10 mouse cellular contexts compared by ENCODE assay signal in the genomic region with DNA sequence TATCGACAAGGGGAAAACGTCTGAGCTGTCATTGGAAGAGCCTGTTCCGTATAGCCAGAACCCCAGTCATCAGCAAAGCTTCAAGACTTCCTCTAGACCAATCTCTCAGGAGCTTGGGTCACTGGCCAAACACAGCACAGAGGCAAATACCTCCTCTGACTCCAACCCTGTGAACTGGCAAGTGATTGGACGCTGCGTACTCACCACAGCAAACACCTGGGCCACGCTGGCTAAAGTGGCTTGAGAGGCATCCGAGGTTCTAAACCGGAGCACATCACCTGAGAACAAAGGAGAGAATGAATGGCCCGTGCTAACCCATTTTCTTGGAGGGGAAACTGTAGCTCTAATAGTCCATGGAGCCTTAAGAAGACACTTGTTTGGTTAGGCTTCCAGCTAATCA. TPM values are rescaled to one million over a fixed set of nuclear protein-coding genes. Genes with fewer than 3 reads are reported as not detected.
DNase-seq lines count a peak whose midpoint lies in the region; ATAC-seq and TF ChIP-seq lines count a peak whose summit lies in the region.
"Had no signal": no experiment of that assay in that cellular context is flagged by ENCODE, and none has a peak within 500 bp of the region (broad histone marks: within the 10 kb centered on the region; RNA-seq: fewer than 3 reads in every experiment).

No protein-coding gene starts in this region.

- no peak for TF ChIP-seq CTCF in kidney, postnatal 0 days (IDR thresholded peaks at IDR 0.05; ENCODE audit: low read depth)

- no peaks in the 10 kb centered on the region for H3K27me3 ChIP-seq in erythroblast, embryonic 14.5 days (ENCODE audit: control insufficient read depth)
- no peaks in the 10 kb centered on the region for H3K27me3 ChIP-seq in kidney, postnatal 0 days (ENCODE audit: insufficient read depth, low read length)
- no peaks in the 10 kb centered on the region for H3K27me3 ChIP-seq in forebrain, embryonic 14.5 days (replicated peaks; ENCODE audit: control insufficient read depth, insufficient read depth, low read length)
- no peaks in the 10 kb centered on the region for H3K27me3 ChIP-seq in liver, embryonic 16.5 days (ENCODE audit: control insufficient read depth, insufficient read depth, low read depth, low read length)

- H3K4me3 ChIP-seq in erythroblast, embryonic 14.5 days (replicated peaks), result peak overlapping the region; percentile 83
- H3K4me3 ChIP-seq in kidney, postnatal 0 days (replicated peaks; ENCODE audit: low read depth, low read length), result no peak overlapping the region
- no peak overlapping the region for H3K4me3 ChIP-seq in forebrain, embryonic 14.5 days (ENCODE audit: low read depth, low read length)
- no peak overlapping the region for H3K4me3 ChIP-seq in liver, embryonic 16.5 days (ENCODE audit: low read depth, low read length)

- no peaks in the 10 kb centered on the region for H3K9me3 ChIP-seq in erythroblast, embryonic 14.5 days (ENCODE audit: control insufficient read depth, low read length)
- no peaks in the 10 kb centered on the region for H3K9me3 ChIP-seq in kidney, postnatal 0 days (replicated peaks; ENCODE audit: low read length)
- H3K9me3 ChIP-seq in forebrain, embryonic 14.5 days (replicated peaks; ENCODE audit: control insufficient read depth, low read length), result no peaks in the 10 kb centered on the region
- H3K9me3 ChIP-seq in liver, embryonic 16.5 days (replicated peaks; ENCODE audit: control insufficient read depth, low read length), result no peaks in the 10 kb centered on the region

- DNase-seq in kidney, postnatal 0 days (ENCODE audit: low spot score), result no peak
- DNase-seq in kidney, postnatal 36 days, result no peak
- DNase-seq in forebrain, embryonic 14.5 days (ENCODE audit: low spot score), result no peak
- no peak for DNase-seq in urinary bladder, postnatal 36 days (ENCODE audit: low spot score in 2 of 2)

- no peak overlapping the region for H3K27ac ChIP-seq in kidney, postnatal 0 days
- no peak overlapping the region for H3K27ac ChIP-seq in forebrain, embryonic 14.5 days (ENCODE audit: low read depth, low read length)
- H3K27ac ChIP-seq in liver, embryonic 16.5 days (ENCODE audit: low read length), result no peak overlapping the region
- H3K27ac ChIP-seq: layer of hippocampus, adult 2 months had no signal

- H3K4me1 ChIP-seq in erythroblast, embryonic 14.5 days (ENCODE audit: control insufficient read depth), result peaks cover 31% of the 10 kb centered on the region
- peaks cover 9% of the 10 kb centered on the region for H3K4me1 ChIP-seq in kidney, postnatal 0 days (replicated peaks; ENCODE audit: insufficient read depth, low read length)
- H3K4me1 ChIP-seq in forebrain, embryonic 14.5 days (ENCODE audit: control insufficient read depth, insufficient read depth, low read length), result peaks cover 9% of the 10 kb centered on the region; the same call in 1 of the 2 replicates
- peaks cover 11% of the 10 kb centered on the region for H3K4me1 ChIP-seq in liver, embryonic 16.5 days (ENCODE audit: control insufficient read depth, low read depth, low read length)

- peak overlapping the region; percentile 90; the same call in 1 of the 2 replicates for H3K4me2 ChIP-seq in kidney, postnatal 0 days (ENCODE audit: low read length)
- peak overlapping the region; percentile 81 for H3K4me2 ChIP-seq in forebrain, embryonic 14.5 days (ENCODE audit: low read length)
- 0 out of 2 replicates have a peak overlapping the region, but pooled peaks have one; percentile 94 for H3K4me2 ChIP-seq in liver, embryonic 16.5 days (ENCODE audit: low read depth, low read length)

- WGBS in kidney, postnatal 0 days, result 91% methylated on average over 9 of the region's 9 CpGs
- WGBS in forebrain, embryonic 14.5 days, result 93% methylated on average over 9 of the region's 9 CpGs
- 87% methylated on average over 9 of the region's 9 CpGs for WGBS in liver, embryonic 16.5 days (ENCODE audit: insufficient replicate concordance)

- H3K36me3 ChIP-seq in erythroblast, embryonic 14.5 days (ENCODE audit: control insufficient read depth), result peaks cover 29% of the 10 kb centered on the region
- H3K36me3 ChIP-seq in kidney, postnatal 0 days (ENCODE audit: insufficient read depth, low read length), result 0 out of 2 replicates have a peak, but pooled peaks cover 9% of the 10 kb centered on the region
- H3K36me3 ChIP-seq in forebrain, embryonic 14.5 days (ENCODE audit: control insufficient read depth, insufficient read depth, low read length), result peaks cover 12% of the 10 kb centered on the region
- H3K36me3 ChIP-seq in liver, embryonic 16.5 days (ENCODE audit: control insufficient read depth, insufficient read depth), result no peaks in the 10 kb centered on the region

- no peak for ATAC-seq in erythroblast, adult 5-6 weeks (replicated peaks; ENCODE audit: low FRiP score, poor library complexity, severe bottlenecking)
- no peak for ATAC-seq in kidney, postnatal 0 days (replicated peaks; ENCODE audit: low FRiP score, low read depth)
- ATAC-seq in forebrain, embryonic 14.5 days, result no peak
- no peak for ATAC-seq in liver, embryonic 16.5 days (ENCODE audit: low read depth)
- no peak for ATAC-seq in frontal cortex, adult (ENCODE audit: low TSS enrichment)

- H3K9ac ChIP-seq in kidney, postnatal 0 days (ENCODE audit: low read depth, low read length), result no peak overlapping the region
- H3K9ac ChIP-seq in forebrain, embryonic 14.5 days (ENCODE audit: low read length), result no peak overlapping the region
- no peak overlapping the region for H3K9ac ChIP-seq in liver, embryonic 16.5 days (ENCODE audit: low read depth, low read length)

RNA-seq across cellular contexts. Expression of a gene that starts 1.9 kb away (rescaled TPM):
- polyA plus RNA-seq in erythroblast, embryonic 14.5 days (2012), result 0.36 and 0.61 TPM in 2 replicates
- total RNA-seq in erythroblast, adult 5-6 weeks (2015; ENCODE audit: low replicate concordance), result 4.4 and 5.4 TPM in 2 replicates
- 3.2 and 3.8 TPM in 2 replicates for total RNA-seq in erythroblast, adult 5-6 weeks (2017; ENCODE audit: low replicate concordance)
- polyA plus RNA-seq in kidney, postnatal 0 days (2015; fragmentation: Nextera tagmentation; extraction: Ambion mirVana), result 13.7 and 13.8 TPM in 2 replicates
- polyA plus RNA-seq in forebrain, embryonic 14.5 days (2014; fragmentation: Nextera tagmentation; extraction: Ambion mirVana), result 15.8 and 18.1 TPM in 2 replicates
- polyA plus RNA-seq in liver, embryonic 16.5 days (2015; fragmentation: Nextera tagmentation; extraction: Ambion mirVana), result 5.7 and 6.0 TPM in 2 replicates

RNA-seq across cellular contexts. Expression of a gene that starts 37.5 kb away (rescaled TPM):
- not detected in 2 replicates for polyA plus RNA-seq in erythroblast, embryonic 14.5 days (2012)
- not detected in 2 replicates for total RNA-seq in erythroblast, adult 5-6 weeks (2015; ENCODE audit: low replicate concordance)
- 0.14 TPM in 1 of 2 replicates, not detected in the other for total RNA-seq in erythroblast, adult 5-6 weeks (2017; ENCODE audit: low replicate concordance)
- 73.7 and 88.5 TPM in 2 replicates for polyA plus RNA-seq in kidney, postnatal 0 days (2015; fragmentation: Nextera tagmentation; extraction: Ambion mirVana)
- polyA plus RNA-seq in forebrain, embryonic 14.5 days (2014; fragmentation: Nextera tagmentation; extraction: Ambion mirVana), result 1.4 and 2.3 TPM in 2 replicates
- 0.51 TPM in 2 replicates for polyA plus RNA-seq in liver, embryonic 16.5 days (2015; fragmentation: Nextera tagmentation; extraction: Ambion mirVana)
- total RNA-seq: common myeloid progenitor, adult 5-6 weeks had no signal

Comparison
In these comparisons a context has a peak if more than half of its experiments do, and no peak if none do; other contexts are left out.
1. RNA of a gene that starts 37.5 kb away (polyA plus RNA-seq): 73.7 to 88.5 TPM in kidney, postnatal 0 days; 1.4 to 2.3 TPM in forebrain, embryonic 14.5 days, 0.51 TPM in liver, embryonic 16.5 days and not detected in erythroblast, embryonic 14.5 days; every median in the first group is over 10 times any median in the second.
2. Peak in every context shown above with its lines, with median percentiles within 50 percentile points of each other: H3K4me2 ChIP-seq.